Mouse (Mus musculus) G1E-ER4 (cell line): ENCODE data around the gene Epha1. TPM values are rescaled to one million over a fixed set of nuclear protein-coding genes. Genes with fewer than 3 reads are reported as not detected.

Experiments
- GATA1 ChIP-seq: IDR thresholded peaks from one replicate; pipeline ENCODE4 v1.8.0; 2012; ENCODE audit warnings: low read length, inconsistent platforms
- polyA plus RNA-seq: library from polyadenylated mRNA; stranded (reverse); fragments of >175 nt; gene quantifications from 2 replicates; pipeline ENCODE4 v1.2.3, GENCODE M21; 2012

The Epha1 gene
- polyA plus RNA-seq, 1 experiment: not detected

DNA sequence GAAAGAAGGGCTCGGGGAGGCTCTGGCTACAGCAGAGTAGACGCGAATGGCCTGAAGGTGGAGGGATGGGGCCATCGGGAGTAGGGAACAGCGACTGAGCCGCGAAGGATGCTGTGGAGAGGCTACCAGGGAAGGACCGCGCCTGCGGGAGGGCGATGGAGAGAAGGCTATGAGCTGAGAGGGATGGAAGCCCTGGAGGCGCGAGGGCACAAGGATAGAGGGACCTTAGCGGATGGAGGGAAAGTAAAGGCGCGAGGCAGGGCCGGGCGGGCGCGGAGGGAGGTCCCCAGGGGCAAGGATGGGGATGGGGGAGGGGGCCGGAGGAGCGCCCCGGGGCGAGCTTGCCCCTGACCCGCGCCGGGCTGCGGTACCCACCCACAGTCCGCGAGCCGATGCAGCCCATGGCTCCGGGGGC lies 49.0 kb downstream of the Epha1 start:
- no peak for TF ChIP-seq GATA1

DNA sequence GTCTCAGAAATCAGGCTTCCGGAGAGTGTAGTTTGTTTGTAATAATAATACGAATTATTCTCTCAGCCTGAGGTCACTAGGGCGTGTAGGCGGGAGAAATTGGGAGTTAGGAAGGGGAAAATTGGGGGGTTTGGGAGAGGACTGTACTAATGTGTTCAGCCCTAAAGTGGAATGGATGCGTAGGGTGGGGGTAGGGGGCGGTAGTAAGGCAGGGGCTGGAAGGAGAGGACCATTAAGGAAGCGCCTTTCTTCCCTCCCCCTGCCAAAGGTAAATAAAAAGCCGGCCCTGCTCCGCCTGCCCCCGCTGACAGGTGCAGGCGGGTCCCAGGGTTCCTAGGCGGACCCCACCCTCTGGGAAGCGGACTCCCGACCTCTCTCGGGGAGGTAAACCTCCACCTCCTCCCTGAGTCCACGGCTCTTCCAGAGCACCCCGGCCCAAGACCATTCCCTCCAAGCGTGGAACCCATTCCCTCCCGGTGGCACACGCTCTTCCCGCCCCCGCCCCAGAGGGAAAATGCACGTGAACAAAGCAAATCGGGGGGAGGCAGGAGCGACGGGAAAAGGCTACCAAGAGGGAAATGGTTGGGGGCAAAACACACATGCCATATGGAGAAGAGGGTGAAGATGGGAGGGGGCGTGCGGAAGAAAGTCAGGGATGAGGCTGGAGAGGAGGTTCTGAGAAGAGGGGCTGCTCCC lies 49.5 kb downstream of the Epha1 start:
- TF ChIP-seq GATA1: no peak

DNA sequence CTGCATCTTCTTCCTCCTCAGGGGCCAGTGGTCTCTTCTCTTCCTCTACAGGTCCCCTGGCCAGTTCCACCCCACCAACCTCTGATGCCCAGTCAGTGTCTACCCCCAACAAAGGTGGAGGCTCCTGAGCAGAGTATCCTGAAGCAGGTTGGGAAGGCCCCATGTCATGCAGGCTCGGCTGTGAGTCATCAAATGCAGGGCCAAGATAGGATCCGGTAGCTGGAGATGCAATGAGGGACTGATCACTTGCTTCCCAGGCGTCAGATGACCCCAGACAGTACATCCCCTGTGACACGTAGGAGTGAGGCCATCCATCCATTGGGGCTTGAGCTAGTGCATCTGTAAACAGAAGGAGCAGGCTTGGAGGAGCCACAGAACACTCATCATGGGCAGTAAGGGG lies 54.8 kb downstream of the Epha1 start:
- no peak for TF ChIP-seq GATA1

DNA sequence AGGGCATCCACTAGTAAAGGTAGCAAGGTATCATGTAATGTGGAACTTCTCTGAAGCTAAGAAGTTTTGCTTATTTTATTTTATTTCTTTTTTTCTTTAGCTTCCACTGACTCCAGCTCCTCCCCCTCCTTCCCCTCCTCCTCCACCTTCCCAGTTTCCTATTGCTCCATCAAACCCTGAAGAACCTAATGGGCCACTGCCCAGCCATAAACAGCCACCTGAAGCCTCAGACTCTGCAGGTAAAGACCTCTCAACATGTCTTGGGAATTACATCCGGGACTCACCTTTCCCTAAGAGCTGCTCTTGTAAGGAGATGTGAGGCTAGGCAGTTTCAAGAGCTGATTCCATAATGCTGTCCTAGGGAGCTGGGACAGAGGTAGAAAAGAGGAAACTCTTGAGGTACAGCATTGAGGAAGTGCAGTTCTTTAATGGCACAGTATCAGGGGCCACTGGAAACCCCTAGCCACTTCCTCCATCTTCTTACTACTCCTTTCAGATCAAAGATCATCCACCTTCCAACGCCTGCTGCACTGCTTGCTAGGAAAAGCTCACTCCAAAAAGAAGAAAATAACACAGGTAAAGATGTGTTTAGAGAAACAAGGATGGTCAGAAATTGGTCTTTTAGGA lies 62.5 kb downstream of the Epha1 start:
- TF ChIP-seq GATA1: no peak

DNA sequence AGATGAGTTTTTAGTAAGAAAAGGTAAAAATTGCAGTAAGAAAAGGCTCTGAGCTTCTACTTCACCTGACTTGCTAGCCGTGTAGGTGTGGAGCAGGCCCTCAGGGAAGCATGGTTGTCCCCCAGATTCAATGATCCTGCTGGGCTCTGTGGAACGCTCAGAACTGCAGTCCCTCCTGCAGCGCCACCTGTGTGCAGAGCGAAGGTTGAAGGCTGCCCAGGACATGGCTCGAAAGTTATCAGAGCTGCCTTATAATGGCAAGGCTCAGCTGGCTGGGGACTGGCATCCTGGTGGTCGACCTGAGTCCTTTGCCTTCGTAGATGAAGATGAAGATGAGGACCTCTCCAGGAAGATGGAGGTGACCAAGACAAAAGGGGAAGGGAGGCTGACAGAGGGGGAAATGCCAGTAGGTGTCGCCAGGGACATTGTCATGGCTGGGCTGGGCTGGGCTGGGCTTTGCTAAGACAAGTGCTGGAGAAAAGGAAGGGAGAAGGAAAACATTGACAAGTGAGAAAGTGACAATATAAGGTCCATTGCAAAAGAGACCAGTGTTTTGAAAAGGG lies 63.2 kb downstream of the Epha1 start:
- TF ChIP-seq GATA1: no peak

Other genes starting within 250 kb of the Epha1 start
- gene Tas2r139, start 232.3 kb downstream of the Epha1 start, polyA plus RNA-seq: not detected in 2 replicates
- not detected in 2 replicates for gene Tas2r144, start 157.9 kb downstream of the Epha1 start, polyA plus RNA-seq
- not detected in 2 replicates for gene Gstk1, start 127.3 kb downstream of the Epha1 start, polyA plus RNA-seq
- gene Tmem139, start 111.3 kb downstream of the Epha1 start, polyA plus RNA-seq: not detected in 2 replicates
- gene Casp2, start 108.3 kb downstream of the Epha1 start, polyA plus RNA-seq: 4.3 and 6.7 TPM in 2 replicates
- gene Clcn1, start 86.6 kb downstream of the Epha1 start, polyA plus RNA-seq: not detected in 2 replicates
- not detected in 2 replicates for gene Fam131b, start 48.6 kb downstream of the Epha1 start, polyA plus RNA-seq
- 387 and 522 TPM in 2 replicates for gene Zyx, start 23.6 kb downstream of the Epha1 start, polyA plus RNA-seq
- gene Tas2r143, start 27.0 kb upstream of the Epha1 start, polyA plus RNA-seq: not detected in 2 replicates
- not detected in 2 replicates for gene Tas2r135, start 32.2 kb upstream of the Epha1 start, polyA plus RNA-seq
- not detected in 2 replicates for gene Tas2r126, start 61.3 kb upstream of the Epha1 start, polyA plus RNA-seq
- gene Olfr458, start 91.9 kb upstream of the Epha1 start, polyA plus RNA-seq: not detected in 2 replicates
- not detected in 2 replicates for gene Olfr457, start 103.1 kb upstream of the Epha1 start, polyA plus RNA-seq
- gene Olfr456, start 113.9 kb upstream of the Epha1 start, polyA plus RNA-seq: not detected in 2 replicates
- not detected in 2 replicates for gene Olfr455, start 174.3 kb upstream of the Epha1 start, polyA plus RNA-seq
- not detected in 2 replicates for gene Tcaf3, start 224.4 kb upstream of the Epha1 start, polyA plus RNA-seq